Mouse (Mus musculus) liver, embryonic 11.5 days (tissue): ENCODE results near the gene Slc25a17. TPM values are rescaled to one million over a fixed set of nuclear protein-coding genes. Genes with fewer than 3 reads are reported as not detected.

Source experiments
- polyA plus RNA-seq: library from polyadenylated mRNA; unstranded; fragments of >200 nt; fragmentation: Nextera tagmentation; extraction: Ambion mirVana; gene quantifications from 2 replicates; pipeline ENCODE4 v1.2.1, GENCODE M21; 2014

Slc25a17 gene
- polyA plus RNA-seq, 1 experiment from 2014 or later: 71.9 TPM

Other genes starting within 250 kb of the Slc25a17 start
- 18.9 and 20.6 TPM in 2 replicates for gene Mrtfa, start 170.1 kb downstream of the Slc25a17 start, polyA plus RNA-seq
- 0.12 and 0.29 TPM in 2 replicates for gene Mchr1, start 125.3 kb downstream of the Slc25a17 start, polyA plus RNA-seq
- 159 and 166 TPM in 2 replicates for gene St13, start 39.3 kb upstream of the Slc25a17 start, polyA plus RNA-seq
- gene Xpnpep3, start 39.3 kb upstream of the Slc25a17 start, polyA plus RNA-seq: 12.4 and 13.1 TPM in 2 replicates
- 1.7 and 2.0 TPM in 2 replicates for gene Dnajb7, start 47.5 kb upstream of the Slc25a17 start, polyA plus RNA-seq
- 505 and 532 TPM in 2 replicates for gene Rbx1, start 105.5 kb upstream of the Slc25a17 start, polyA plus RNA-seq
- gene Ep300, start 224.5 kb upstream of the Slc25a17 start, polyA plus RNA-seq: 18.1 and 22.9 TPM in 2 replicates